Mouse (Mus musculus): Measurements from ENCODE around the gene Tbc1d24.

DNA sequence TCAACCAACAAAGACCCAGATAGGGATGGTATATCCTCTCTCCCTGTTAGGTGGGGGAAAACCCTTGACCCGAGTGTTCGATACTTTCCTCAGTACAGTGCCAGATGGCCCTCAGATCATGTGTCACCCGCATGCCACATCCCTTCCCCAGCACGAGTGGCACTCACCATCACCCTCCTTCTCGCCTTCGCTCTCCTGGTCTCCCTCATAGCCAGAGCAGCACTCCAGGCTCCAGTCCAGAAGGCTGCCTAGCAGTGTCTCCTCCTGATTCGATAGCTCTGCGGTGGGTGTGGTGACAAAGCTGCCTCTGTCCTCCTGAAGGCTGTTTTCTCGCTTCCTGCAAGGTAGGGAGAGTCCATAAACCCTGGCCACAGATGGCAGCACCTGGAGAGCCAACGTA is 19.4 kb upstream of the Tbc1d24 start:
- TF ChIP-seq CTCF (IDR thresholded peaks at IDR 0.05; ENCODE audit: extremely low read depth, insufficient read depth, low read length): no peak
- TF ChIP-seq POLR2A (IDR thresholded peaks at IDR 0.05; ENCODE audit: extremely low read depth, insufficient read depth, low read length): no peak

Data from cortical plate, adult 2 months (tissue).